Mouse (Mus musculus) MN1 (cell line): ENCODE results near the gene Utp6.
"Not testable (repeated sequence)": the region's sequence is repeated elsewhere in the genome, so short reads cannot be mapped to it uniquely, and the experiment has no call there.

ENCODE experiments used
- DNase-seq: peaks from one replicate; pipeline ENCODE4 v3.0.0-alpha.2; 2016; ENCODE audit warnings: low spot score

Gene Utp6

DNA sequence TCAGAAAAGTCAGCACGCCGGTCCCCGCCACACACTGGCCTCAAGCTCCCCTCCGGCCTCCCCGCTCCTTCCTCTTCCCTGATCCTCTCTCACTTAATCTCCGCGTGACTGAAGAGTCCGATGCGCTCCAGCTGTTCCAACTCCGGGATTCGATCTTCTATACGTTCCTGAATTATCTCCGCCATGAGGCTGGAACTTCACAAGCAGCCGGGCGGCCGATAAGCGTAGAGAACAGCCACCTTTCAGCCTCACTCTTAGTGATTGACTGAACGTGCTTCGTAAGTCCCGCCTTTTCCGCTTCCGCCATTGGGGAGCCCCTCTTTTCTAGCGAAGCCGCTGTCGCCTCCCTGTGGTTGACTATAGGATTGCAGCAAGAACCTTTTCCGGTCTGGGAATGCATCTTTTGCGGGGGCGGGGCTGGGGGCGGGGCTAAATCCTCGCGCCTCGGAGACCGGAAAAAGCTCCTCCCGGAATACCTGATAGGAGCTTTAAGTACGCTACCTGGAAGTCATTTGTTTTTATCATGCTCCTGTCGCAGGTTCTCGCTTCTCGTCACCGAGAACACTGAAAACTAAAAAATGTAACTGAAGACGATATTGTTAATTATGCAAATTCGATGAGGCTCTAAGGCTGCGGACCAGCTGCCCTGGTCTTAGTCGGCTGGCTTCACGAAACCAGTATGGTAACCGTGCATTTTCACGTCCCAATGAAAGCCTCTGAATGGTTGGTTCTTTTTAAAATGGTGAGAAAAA, at the start of gene Utp6:
TSS of gene Utp6 (minus strand) at position 266 of the 752 bp plus-strand sequence.
- peak; percentile 97 for DNase-seq

DNA sequence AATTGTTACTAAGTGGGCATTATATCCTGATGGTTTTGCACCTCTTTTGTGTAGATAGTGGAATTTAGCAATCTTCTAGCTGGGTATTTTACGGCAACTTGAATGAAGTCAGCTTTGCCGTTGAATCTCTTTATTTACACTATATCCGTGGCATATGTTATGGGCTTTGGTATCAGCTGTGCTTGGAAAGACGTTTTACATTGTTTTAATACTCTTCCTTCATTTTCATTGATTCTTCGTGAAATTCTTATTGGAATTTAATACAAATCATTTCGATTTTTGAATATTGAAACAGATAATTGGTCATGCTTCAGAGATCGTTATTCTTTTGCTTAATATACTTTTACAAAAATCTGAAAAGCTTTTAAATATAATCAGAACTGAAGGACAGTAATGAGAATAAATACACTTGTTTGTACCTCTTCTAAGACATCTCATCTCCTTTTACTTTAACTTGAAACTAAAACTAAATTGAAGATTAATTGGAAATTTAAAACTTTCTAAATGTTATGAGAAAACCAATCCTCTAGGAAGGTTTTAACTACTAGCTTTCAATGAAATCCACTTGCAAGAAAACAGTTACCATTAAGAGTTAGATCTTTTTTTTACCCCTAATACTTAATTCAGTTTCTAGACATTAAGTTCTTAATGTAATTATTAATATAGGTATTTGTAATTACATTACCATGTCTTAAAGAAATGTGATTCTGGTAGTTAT, 32.2 kb upstream of the Utp6 start:
- no peak for DNase-seq

DNA sequence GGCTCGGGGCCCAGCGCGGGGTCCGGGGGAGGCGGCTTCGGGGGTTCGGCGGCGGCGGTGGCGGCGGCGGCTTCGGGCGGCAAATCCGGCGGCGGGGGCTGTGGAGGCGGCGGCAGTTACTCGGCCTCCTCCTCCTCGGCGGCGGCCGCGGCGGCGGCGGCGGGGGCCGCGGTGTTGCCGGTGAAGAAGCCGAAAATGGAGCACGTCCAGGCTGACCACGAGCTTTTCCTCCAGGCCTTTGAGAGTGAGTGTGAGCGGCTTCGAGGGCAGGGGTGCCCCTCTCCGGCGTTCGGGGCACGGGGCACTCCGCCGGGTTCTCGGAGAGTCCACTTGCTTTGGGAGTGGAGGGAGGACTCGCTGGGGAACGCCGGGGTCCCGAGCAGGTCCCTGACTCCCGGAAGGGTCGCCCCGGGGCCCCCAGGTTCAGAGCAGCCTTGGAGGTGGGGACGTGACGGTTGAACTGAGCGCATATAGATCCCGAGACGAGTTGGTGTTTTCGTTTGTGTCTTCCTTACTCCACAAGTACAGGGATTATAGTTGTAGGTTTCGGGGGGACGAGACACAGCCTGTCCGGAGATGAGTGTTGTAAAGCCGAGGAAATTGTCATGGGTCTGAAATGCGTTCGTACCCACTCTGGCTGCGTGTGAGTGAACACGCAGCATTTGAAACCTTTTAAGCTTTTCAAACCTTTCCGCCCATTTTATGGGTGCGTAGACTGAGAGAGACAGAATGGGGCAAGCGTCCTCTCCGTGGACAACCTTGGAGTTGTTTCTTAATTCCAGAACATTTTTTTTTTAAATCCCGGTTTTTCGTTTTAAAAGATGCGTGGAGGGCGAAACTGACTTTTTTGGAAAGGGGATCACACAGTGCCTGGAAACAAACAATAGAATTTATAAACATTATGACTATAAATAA, 31.4 kb upstream of the Utp6 start:
- DNase-seq, result peak; percentile 22

DNA sequence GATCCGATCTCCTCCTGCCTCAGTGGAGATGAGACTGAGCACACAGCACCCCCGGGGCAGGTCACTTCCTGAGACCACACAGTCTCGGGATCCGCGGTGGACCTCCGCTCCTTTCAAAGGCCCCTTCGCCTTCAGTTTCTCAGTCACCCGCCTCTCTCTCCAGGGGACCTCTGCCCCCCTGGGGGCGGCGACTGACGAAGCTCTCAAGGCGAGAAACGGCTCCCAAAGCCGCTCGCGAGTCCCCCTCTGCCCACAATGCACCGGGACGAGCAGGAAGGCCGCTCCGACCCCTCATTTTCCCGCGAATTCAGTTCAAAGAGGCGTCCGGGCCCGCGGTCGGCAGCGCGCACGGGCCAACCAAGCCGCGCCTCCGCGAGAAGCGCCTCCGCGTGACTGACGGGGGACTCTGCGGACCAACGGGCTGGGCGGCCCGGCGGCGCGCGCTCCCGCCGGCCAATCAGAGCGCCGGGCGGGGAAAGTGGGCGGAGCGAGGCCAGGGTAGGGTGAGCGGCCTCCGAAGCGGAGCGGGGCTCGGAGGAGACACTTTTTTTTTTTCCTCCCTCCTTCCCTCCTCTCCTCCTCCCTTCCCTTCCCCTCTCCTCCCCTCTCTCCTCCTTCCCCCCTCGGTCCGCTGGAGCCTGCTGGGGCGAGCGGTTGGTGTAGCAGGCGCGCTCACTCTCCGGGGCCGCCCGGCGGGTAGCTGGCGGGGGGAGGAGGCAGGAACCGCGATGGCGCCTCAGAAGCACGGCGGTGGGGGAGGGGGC, 30.6 kb upstream of the Utp6 start, which contains the start of gene Suz12:
TSS of gene Suz12 (plus strand) at position 515 of the 764 bp plus-strand sequence.
- DNase-seq, result peak; percentile 95

DNA sequence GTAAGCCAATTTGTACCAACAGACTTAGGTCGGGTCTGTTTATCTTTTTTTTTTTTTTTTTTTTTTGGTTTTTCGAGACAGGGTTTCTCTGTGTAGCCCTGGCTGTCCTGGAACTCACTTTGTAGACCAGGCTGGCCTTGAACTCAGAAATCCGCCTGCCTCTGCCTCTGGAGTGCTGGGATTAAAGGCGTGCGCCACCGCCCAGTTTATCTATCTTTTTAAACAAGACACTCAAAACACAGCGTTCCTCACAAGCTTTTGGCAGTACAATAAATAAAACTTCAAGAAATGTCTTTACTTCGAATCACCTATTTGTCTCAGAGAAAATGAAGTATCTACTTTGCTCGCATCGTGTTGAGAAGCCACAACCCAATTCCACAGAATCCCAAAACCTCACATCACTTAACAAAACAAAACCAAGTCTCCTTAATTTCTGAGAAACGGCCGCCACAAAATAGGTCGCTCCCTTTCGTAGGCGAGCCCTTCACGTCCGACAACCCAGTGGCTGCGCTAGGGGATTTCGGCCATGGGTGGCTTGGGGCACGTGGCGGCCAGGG, 29.9 kb upstream of the Utp6 start:
- DNase-seq, result no peak

DNA sequence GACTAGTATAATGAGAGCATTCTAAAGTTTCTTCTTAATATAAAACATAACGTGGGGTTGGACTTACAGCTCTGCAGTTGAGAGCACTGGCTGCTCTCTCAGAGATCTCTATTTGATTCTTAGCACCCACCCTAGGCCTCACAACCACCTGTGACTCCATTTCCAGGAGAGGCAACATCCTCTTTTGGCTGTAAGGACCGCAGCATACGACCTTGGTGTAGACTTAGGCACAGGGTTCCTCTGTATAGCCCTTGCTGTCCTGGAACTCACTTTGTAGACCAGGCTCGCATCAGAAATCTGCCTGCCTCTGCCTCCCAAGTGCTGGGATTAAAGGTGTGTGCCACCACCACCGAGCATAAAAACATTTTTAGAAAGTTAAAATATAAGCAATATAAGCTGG, 29.4 kb upstream of the Utp6 start:
- no peak for DNase-seq

DNA sequence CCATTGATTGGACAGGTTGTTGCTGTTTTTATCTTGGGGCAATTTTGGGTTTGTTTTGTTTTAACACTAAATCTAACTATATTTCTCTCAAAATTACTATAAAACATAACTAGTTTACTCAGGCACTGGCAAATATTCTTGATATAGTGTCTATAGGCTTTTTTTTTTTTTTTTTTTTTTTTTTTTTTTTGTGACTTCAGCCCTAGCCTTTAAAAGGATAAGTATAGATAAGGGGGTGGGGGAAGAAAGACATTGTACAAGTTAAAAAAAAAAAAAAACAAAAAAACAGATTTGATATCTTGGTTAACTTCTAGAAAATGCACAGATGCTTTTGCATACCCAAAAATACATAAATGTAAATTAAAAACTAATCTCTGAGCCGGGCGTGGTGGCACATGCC, 27.9 kb upstream of the Utp6 start:
- DNase-seq, result no peak

DNA sequence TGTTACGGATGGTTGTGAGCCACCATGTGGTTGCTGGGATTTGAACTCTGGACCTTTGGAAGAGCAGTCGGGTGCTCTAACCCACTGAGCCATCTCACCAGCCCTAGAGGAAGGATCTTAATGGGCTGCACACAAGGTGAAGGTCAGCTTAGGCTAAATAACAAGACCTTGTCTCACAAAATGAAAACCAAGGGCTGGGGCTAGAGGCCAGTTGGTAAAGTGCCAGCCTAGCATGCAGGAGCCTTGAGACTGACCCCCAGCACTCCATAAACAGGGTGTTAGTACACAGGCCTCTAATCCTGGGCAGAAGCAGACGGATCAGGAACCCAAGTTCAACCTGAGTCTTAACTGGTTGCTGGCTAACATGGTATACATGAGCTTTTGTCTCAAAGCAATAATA, 25.7 kb upstream of the Utp6 start:
- DNase-seq, result no peak

DNA sequence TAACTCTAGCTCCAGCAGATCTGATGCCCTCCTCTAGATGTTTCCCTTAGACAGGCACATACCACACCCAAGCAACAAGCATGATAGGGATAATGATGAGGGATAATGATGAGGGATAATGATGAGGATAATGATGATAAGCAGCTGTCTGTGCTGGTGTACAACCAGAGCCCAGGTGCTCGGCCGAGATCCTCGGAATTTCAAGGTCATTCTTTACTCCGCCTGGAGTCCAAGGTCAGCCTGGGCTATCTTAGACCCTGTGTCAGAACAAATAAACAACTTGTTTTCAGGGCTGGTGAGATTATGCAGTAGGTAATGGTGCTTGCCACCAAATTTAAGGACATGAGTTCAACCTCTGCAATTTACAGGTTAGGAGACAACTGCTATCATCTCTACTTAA, 24.7 kb upstream of the Utp6 start:
- no peak for DNase-seq

DNA sequence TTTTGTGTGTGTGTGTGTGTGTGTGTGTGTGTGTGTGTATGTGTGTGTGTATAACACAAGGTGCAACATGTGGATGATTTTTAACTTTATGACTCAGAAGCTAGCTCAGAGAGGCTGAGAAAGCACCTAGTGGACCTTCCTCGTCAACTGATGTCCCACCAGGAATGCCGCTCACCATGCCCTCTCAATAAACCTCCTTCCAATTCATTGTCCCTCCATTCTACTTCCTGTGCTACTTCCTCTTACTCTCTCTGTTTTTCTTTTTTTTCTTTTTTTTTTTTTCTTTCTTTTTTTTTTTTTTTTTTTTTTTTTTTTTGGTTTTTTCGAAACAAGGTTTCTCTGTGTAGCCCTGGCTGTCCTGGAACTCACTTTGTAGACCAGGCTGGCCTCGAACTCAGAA, 15.6 kb upstream of the Utp6 start:
- not testable (repeated sequence) for DNase-seq

DNA sequence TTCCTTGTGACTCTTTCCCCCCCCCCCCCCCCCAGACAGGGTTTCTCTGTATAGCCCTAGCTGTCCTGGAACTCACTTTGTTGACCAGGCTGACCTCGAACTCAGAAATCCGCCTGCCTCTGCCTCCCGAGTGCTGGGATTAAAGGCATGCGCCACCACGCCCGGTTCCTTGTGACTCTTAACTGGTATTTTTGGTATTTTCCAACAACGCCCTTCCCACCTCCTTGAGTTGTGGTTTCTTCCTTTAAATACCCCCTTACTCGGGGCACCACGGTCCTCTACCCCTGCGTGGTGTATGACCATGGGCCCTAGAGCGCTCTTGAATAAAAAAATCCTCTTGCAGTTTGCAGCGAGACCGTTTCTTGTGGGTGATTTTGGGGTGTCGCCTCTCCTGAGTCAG, 14.9 kb upstream of the Utp6 start:
- not testable (repeated sequence) for DNase-seq

DNA sequence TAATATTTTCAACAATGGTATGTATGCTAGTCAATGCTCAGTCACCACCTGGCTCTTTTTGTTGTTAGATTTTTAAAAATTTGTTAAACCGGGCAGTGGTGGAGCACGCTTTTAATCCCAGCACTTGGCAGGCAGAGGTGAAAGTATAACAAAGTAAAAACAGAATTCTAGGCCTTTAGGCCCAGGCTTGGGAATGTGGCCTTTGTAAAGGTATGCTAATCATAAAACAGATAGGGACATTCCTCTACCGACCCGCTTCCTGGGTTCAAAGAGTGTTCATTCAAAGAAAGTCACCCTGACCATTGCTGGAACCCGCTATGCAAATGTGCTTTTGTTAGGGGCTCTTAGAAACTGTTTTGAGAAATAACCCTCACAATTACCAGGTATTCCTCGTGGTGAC, 14.5 kb upstream of the Utp6 start:
- not testable (repeated sequence) for DNase-seq

DNA sequence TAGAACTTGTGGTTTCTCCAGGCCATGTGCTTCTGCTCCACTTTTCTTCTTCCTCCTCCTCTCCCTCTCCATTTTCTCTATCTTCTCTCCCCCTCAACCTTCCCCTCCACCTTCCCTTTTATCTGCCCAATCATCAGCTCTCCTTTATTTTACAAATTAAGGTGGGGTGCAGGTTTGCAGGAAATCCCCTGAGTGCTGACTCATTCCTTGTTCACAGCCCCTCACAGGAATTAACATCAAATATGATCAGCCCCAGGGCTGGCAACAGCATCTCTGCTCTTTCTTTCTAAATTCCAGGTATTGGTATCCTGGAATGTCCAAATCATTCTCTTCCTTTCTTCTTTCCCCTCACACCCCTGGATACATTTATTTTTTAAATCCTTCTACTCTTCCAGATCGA, 14.0 kb upstream of the Utp6 start:
- no peak for DNase-seq

DNA sequence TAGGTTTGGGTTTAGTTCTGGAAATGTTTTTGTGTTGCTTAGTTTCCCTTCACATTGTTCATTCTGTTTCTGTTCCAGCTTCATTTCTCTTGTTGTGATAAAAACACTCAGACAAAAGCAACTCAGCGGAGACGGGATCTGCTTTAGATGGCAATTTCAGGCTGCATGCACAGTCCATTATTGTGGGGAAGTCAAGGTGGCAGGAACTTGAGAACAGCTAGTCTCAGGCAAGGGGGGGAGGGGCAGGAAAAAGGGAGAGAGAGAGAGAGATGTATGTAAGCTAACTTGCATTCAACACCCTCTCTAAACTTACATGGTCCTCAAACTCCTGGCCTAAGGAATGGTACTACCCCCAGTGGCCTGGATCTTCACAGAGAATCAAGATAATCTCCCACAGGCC, 13.2 kb upstream of the Utp6 start:
- DNase-seq, result no peak

DNA sequence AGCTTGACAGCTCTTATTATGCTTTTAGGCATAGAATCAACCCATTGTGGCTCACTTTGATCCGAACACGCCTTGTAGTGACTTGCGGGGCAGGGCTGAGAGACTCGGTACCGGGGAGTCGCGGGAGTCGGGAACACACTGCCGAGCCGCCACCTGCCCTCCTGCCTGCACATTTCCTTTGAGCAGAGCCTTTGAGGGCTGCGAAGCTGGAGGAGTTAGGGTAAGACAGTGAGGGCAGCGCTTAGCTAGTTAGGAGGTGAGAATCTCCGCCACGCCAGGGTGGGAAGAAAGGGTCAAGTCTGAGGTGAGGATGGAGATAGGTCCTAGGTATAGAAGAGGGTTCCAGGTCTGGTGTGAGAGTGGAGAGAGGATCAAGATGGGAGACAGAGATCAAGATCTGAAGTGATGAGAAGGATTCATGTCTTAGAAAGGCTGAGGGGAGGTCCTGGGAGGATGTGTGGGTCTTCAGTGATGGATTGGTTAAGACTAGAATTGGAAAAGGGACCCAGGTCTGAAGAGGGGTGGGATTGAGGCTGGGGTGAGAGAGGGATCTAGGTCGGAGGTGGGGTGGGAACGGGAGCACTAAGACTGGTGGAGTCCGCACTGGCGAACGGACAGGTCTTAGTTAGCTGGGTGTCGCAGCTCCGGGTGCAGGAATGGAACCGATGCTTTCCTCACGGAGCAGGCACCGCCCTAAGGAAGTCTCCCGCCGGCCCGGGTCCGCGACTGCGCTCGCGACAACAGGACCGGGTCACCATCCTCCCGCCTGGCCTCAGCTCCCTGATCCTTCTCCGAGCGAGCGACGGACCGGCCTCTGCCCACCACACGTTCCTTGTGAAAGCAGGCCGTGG, 11.7 kb upstream of the Utp6 start:
- peak; percentile 66 for DNase-seq

DNA sequence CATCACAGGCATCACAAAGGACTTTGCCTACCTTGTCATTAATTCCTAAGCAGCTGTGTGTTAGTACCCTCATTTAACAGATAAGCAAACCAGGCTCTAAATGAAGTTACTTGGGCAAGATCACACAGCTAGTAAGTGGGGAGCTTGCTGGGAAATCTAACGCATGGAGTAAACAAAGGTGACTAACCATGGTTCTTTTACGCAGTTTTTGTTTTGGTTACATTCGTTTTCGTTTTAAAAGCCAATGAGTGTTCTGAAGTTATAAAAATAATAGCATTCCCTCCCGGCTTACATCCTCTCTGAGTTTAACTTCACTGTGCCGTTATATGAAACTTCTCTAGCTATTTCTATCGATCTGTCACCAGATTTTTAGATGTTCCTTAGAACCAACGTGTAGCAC, 10.9 kb upstream of the Utp6 start:
- DNase-seq, result no peak

DNA sequence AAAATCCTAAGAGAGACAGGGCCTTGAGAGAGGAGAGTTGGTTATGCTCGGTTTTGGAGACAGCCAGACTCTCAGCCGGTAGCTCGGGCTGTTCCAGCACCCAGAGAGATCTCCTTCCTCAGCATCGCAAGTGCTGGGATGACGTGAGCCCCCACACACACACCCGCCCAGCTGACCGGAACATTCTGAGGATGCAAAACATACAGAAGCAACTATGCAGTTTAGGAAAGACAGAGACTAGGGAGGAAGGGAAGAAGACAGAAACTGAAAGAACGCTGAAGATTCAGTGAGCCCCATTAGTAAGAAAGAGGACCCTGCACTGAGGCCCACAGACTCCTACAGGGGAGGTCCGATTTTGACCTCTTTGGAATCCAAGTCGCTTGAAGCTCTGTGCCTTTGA, 5.6 kb upstream of the Utp6 start:
- DNase-seq, result no peak

DNA sequence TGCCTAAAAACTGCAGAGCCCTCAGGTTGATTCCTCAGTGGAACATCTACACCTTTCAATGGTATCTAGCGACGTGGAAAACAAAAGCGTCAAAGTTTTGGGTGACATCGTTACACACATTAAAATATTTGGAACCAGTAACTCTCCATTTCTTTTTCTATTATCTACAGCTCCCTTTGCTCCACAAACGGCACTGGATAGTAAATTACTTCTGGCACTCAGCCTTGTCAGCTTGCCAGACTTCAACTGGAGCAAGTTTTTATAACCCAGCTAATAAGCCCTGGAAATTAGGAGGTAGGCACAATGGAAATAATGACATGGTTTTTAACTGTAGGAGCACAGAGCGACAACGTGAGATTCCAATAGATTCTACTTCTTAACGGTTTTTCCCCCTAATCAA, 3.7 kb upstream of the Utp6 start:
- DNase-seq, result peak; percentile 49

DNA sequence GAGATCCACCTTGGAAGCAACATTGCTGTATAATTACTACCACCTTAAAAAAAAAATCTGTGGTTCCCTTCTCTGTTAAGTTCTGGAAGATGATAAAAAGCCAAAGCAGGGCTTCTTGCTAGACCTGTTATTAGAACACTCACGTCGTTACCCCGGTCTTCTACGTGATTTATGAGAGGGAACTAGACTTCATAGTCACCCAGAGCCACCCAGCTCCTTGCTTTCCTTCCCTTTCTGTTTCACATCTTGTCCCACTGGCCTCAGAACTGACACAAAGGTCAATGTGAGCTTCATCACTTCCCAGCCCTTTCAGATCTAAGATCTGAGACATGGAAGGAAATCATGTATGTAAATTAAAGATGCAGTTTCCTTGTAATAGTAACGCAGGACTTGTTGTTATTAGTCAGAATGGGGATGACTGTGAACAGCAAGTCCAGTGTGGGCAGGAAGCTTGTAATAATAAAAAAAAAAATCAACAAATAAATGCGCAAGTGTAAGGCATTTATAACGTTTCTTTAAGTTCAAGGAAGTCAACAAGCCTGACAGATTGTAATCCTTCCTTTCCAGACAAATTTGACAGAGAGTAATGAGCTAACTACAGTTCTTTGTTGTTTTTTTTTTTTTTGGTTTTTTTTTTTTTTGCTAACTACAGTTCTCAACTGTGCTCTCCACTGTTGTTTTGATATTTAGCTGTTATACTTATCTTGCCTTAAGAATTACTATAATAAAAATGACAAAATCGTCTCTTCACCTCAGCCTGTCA, 1.2 kb upstream of the Utp6 start:
- DNase-seq, result peak; percentile 10

DNA sequence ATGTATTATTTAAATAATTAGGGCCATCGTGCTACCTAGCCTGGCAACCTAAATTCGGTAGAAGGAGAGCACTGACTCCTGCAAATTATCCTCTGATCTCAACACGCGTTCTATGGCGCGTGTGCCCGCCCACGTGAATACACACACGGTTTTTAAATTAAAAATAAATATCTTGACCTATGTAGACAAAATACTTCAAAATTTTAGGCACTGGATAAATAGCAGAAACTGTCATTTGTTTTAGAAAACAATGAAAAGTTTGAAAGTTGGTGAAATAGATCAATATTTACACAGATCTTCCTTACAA, 640 bp upstream of the Utp6 start:
- DNase-seq, result no peak
